Mouse (Mus musculus) C2C12 (cell line): ENCODE results near the gene Errfi1.

Experiments
- CEBPB ChIP-seq: IDR thresholded peaks from one replicate; pipeline ENCODE4 v1.6.1; 2011; ENCODE audit warnings: low read depth, mild to moderate bottlenecking, control low read depth, moderate library complexity
- CTCF ChIP-seq: IDR thresholded peaks from one replicate; pipeline ENCODE4 v1.5.1; 2011; ENCODE audit not compliant: control insufficient read depth, insufficient read depth, insufficient read length
- MYOG ChIP-seq: IDR thresholded peaks from one replicate; pipeline ENCODE4 v1.6.1; 2011; ENCODE audit not compliant: control insufficient read depth, insufficient read length; ENCODE audit errors: extremely low read depth
- USF1 ChIP-seq: IDR thresholded peaks from one replicate; pipeline ENCODE4 v1.6.1; 2011; ENCODE audit warnings: low read depth, mild to moderate bottlenecking, control low read depth, moderate library complexity

- TF ChIP-seq CTCF (no peak), CEBPB (no peak), MYOG (no peak), USF1 (no peak)
Observed at GRCm38 (mm10) chr4:150836961-150837360, 16.8 kb upstream of the Errfi1 start.
